Mouse (Mus musculus): Measurements from ENCODE around the gene Dip2c. TPM values are rescaled to one million over a fixed set of nuclear protein-coding genes. Genes with fewer than 3 reads are reported as not detected.

Gene Dip2c
- polyA plus RNA-seq, 1 experiment from 2014 or later = 10.3 TPM

- H3K27me3 ChIP-seq = no peaks in the 10 kb centered on the region
- no peak overlapping the region for H3K27ac ChIP-seq
- no peak for ATAC-seq
- 88% methylated on average over 6 of the region's 6 CpGs for WGBS
- no peak overlapping the region for H3K4me2 ChIP-seq (replicated peaks)
- H3K9ac ChIP-seq (replicated peaks) = no peak overlapping the region
- no peak overlapping the region for H3K4me3 ChIP-seq (replicated peaks)
- no peaks in the 10 kb centered on the region for H3K36me3 ChIP-seq
- H3K9me3 ChIP-seq = no peaks in the 10 kb centered on the region
- no peaks in the 10 kb centered on the region for H3K4me1 ChIP-seq (replicated peaks)
Observed at GRCm38 (mm10) chr13:9296285-9296684, 20.0 kb downstream of the Dip2c start.

- Histone ChIP-seq H3K4me1 (replicated peaks) (no peaks in the 10 kb centered on the region), H3K36me3 (no peaks in the 10 kb centered on the region), H3K4me3 (replicated peaks) (no peak overlapping the region), H3K27me3 (no peaks in the 10 kb centered on the region), H3K9ac (replicated peaks) (no peak overlapping the region), H3K4me2 (replicated peaks) (no peak overlapping the region), H3K27ac (no peak overlapping the region), H3K9me3 (no peaks in the 10 kb centered on the region)
- no peak for ATAC-seq
- 85% methylated on average over 3 of the region's 3 CpGs for WGBS
Observed at GRCm38 (mm10) chr13:9297266-9297665, 20.9 kb downstream of the Dip2c start.

- H3K4me2 ChIP-seq (replicated peaks) = no peak overlapping the region
- H3K36me3 ChIP-seq = no peaks in the 10 kb centered on the region
- H3K4me3 ChIP-seq (replicated peaks) = no peak overlapping the region
- 66% methylated on average over 3 of the region's 3 CpGs for WGBS
- no peaks in the 10 kb centered on the region for H3K4me1 ChIP-seq (replicated peaks)
- H3K27ac ChIP-seq = no peak overlapping the region
- no peak for ATAC-seq
- no peaks in the 10 kb centered on the region for H3K9me3 ChIP-seq
- no peaks in the 10 kb centered on the region for H3K27me3 ChIP-seq
- H3K9ac ChIP-seq (replicated peaks) = no peak overlapping the region
Observed at GRCm38 (mm10) chr13:9297689-9298088, 21.4 kb downstream of the Dip2c start.

- Histone ChIP-seq H3K4me2 (replicated peaks) (no peak overlapping the region), H3K9ac (replicated peaks) (no peak overlapping the region), H3K4me3 (replicated peaks) (no peak overlapping the region), H3K9me3 (no peaks in the 10 kb centered on the region), H3K36me3 (no peaks in the 10 kb centered on the region), H3K4me1 (replicated peaks) (no peaks in the 10 kb centered on the region), H3K27me3 (no peaks in the 10 kb centered on the region), H3K27ac (no peak overlapping the region)
- 68% methylated on average over 2 of the region's 2 CpGs for WGBS
- no peak for ATAC-seq
Observed at GRCm38 (mm10) chr13:9299657-9300056, 23.3 kb downstream of the Dip2c start.

GRCm38 (mm10) chr13:9308863-9309262 is 32.5 kb downstream of the Dip2c start:
- Histone ChIP-seq H3K9me3 (no peaks in the 10 kb centered on the region), H3K36me3 (no peaks in the 10 kb centered on the region), H3K9ac (replicated peaks) (no peak overlapping the region), H3K27me3 (no peaks in the 10 kb centered on the region), H3K27ac (no peak overlapping the region), H3K4me1 (replicated peaks) (peaks cover 12% of the 10 kb centered on the region), H3K4me3 (replicated peaks) (no peak overlapping the region), H3K4me2 (replicated peaks) (no peak overlapping the region)
- ATAC-seq = no peak
- 33% methylated on average over 6 of the region's 6 CpGs for WGBS

GRCm38 (mm10) chr13:9310806-9311205 is 34.5 kb downstream of the Dip2c start:
- Histone ChIP-seq H3K9ac (replicated peaks) (no peak overlapping the region), H3K27me3 (no peaks in the 10 kb centered on the region), H3K4me1 (replicated peaks) (peaks cover 20% of the 10 kb centered on the region), H3K9me3 (no peaks in the 10 kb centered on the region), H3K27ac (no peak overlapping the region), H3K36me3 (no peaks in the 10 kb centered on the region), H3K4me3 (replicated peaks) (no peak overlapping the region), H3K4me2 (replicated peaks) (no peak overlapping the region)
- 77% methylated on average over 1 of the region's 1 CpGs for WGBS
- no peak for ATAC-seq

- no peak overlapping the region for H3K4me3 ChIP-seq (replicated peaks)
- H3K36me3 ChIP-seq = no peaks in the 10 kb centered on the region
- ATAC-seq = no peak
- H3K9me3 ChIP-seq = no peaks in the 10 kb centered on the region
- H3K27ac ChIP-seq = no peak overlapping the region
- H3K27me3 ChIP-seq = no peaks in the 10 kb centered on the region
- no peak overlapping the region for H3K4me2 ChIP-seq (replicated peaks)
- no peak overlapping the region for H3K9ac ChIP-seq (replicated peaks)
- peaks cover 22% of the 10 kb centered on the region for H3K4me1 ChIP-seq (replicated peaks)
Observed at GRCm38 (mm10) chr13:9312916-9313315, 36.6 kb downstream of the Dip2c start.

- Histone ChIP-seq H3K9ac (replicated peaks) (no peak overlapping the region), H3K27me3 (no peaks in the 10 kb centered on the region), H3K4me1 (replicated peaks) (peaks cover 18% of the 10 kb centered on the region), H3K4me2 (replicated peaks) (no peak overlapping the region), H3K36me3 (no peaks in the 10 kb centered on the region), H3K9me3 (no peaks in the 10 kb centered on the region), H3K27ac (no peak overlapping the region), H3K4me3 (replicated peaks) (no peak overlapping the region)
- WGBS = 82% methylated on average over 2 of the region's 2 CpGs
- ATAC-seq = 0 out of 2 replicates have a peak, but pooled peaks have one; percentile 14
Observed at GRCm38 (mm10) chr13:9314099-9314712, 37.9 kb downstream of the Dip2c start.

- H3K36me3 ChIP-seq = no peaks in the 10 kb centered on the region
- H3K4me2 ChIP-seq (replicated peaks) = no peak overlapping the region
- H3K27ac ChIP-seq = no peak overlapping the region
- H3K9me3 ChIP-seq = no peaks in the 10 kb centered on the region
- H3K9ac ChIP-seq (replicated peaks) = no peak overlapping the region
- H3K4me1 ChIP-seq (replicated peaks) = peaks cover 18% of the 10 kb centered on the region
- ATAC-seq = no peak
- H3K27me3 ChIP-seq = no peaks in the 10 kb centered on the region
- no peak overlapping the region for H3K4me3 ChIP-seq (replicated peaks)
- 79% methylated on average over 4 of the region's 4 CpGs for WGBS
Observed at GRCm38 (mm10) chr13:9314713-9315112, 38.4 kb downstream of the Dip2c start.

GRCm38 (mm10) chr13:9319745-9320144 is 43.4 kb downstream of the Dip2c start:
- H3K9ac ChIP-seq (replicated peaks) = no peak overlapping the region
- H3K4me3 ChIP-seq (replicated peaks) = no peak overlapping the region
- H3K4me2 ChIP-seq (replicated peaks) = no peak overlapping the region
- H3K27me3 ChIP-seq = no peaks in the 10 kb centered on the region
- H3K36me3 ChIP-seq = no peaks in the 10 kb centered on the region
- 80% methylated on average over 2 of the region's 2 CpGs for WGBS
- ATAC-seq = no peak
- no peak overlapping the region for H3K27ac ChIP-seq
- H3K9me3 ChIP-seq = no peaks in the 10 kb centered on the region
- 0 out of 2 replicates have a peak, but pooled peaks cover 3% of the 10 kb centered on the region for H3K4me1 ChIP-seq (replicated peaks)

GRCm38 (mm10) chr13:9325262-9325661 is 48.9 kb downstream of the Dip2c start:
- Histone ChIP-seq H3K27ac (no peak overlapping the region), H3K9ac (replicated peaks) (no peak overlapping the region), H3K4me1 (replicated peaks) (peaks cover 13% of the 10 kb centered on the region), H3K4me3 (replicated peaks) (no peak overlapping the region), H3K9me3 (no peaks in the 10 kb centered on the region), H3K4me2 (replicated peaks) (no peak overlapping the region), H3K36me3 (no peaks in the 10 kb centered on the region), H3K27me3 (no peaks in the 10 kb centered on the region)
- WGBS = 75% methylated on average over 1 of the region's 1 CpGs
- ATAC-seq = no peak

GRCm38 (mm10) chr13:9329307-9329915 is 53.1 kb downstream of the Dip2c start:
- peak; percentile 72 for ATAC-seq

GRCm38 (mm10) chr13:9333187-9333586 is 56.9 kb downstream of the Dip2c start:
- no peak for ATAC-seq
- Histone ChIP-seq H3K36me3 (no peaks in the 10 kb centered on the region), H3K4me1 (replicated peaks) (peaks cover 9% of the 10 kb centered on the region), H3K4me3 (replicated peaks) (no peak overlapping the region), H3K9me3 (no peaks in the 10 kb centered on the region), H3K27me3 (no peaks in the 10 kb centered on the region), H3K27ac (no peak overlapping the region), H3K9ac (replicated peaks) (no peak overlapping the region), H3K4me2 (replicated peaks) (no peak overlapping the region)

More at GRCm38 (mm10) chr13:9329307-9329915, 53.1 kb downstream of the Dip2c start:
- Histone ChIP-seq H3K4me1 (replicated peaks) (peaks cover 13% of the 10 kb centered on the region), H3K27me3 (no peaks in the 10 kb centered on the region), H3K27ac (peak overlapping the region; percentile 45; the same call in 1 of the 2 replicates), H3K4me2 (replicated peaks) (no peak overlapping the region), H3K9me3 (no peaks in the 10 kb centered on the region), H3K4me3 (replicated peaks) (no peak overlapping the region), H3K36me3 (no peaks in the 10 kb centered on the region), H3K9ac (replicated peaks) (no peak overlapping the region)
- WGBS = 33% methylated on average over 1 of the region's 1 CpGs

Measured in midbrain, embryonic 13.5 days (tissue).